Mouse (Mus musculus) brown adipose tissue, adult 24 weeks (tissue): ENCODE measurements around the gene Olfr837. TPM values are rescaled to one million over a fixed set of nuclear protein-coding genes. Genes with fewer than 3 reads are reported as not detected.
"Not testable (repeated sequence)": the region's sequence is repeated elsewhere in the genome, so short reads cannot be mapped to it uniquely, and the experiment has no call there.

Experiments used
- H3K27ac ChIP-seq: fragments of 200-500 bp; replicated peaks from 2 replicates; pipeline ENCODE4 v1.5.1; 2012; ENCODE audit warnings: low read depth, mild to moderate bottlenecking, low read length
- H3K4me1 ChIP-seq: fragments of 200-500 bp; 2 replicates; pipeline ENCODE4 v1.6.1; 2012; ENCODE audit warnings: low read length, mixed read lengths; ENCODE audit not compliant: control insufficient read depth, insufficient read depth, insufficient read length
- H3K4me3 ChIP-seq: fragments of 200-500 bp; 2 replicates; pipeline ENCODE4 v1.5.1; 2012; ENCODE audit warnings: low read depth, mild to moderate bottlenecking, low read length, moderate library complexity; ENCODE audit not compliant: insufficient read depth
- polyA plus RNA-seq: library from polyadenylated mRNA; stranded (reverse); fragments of >200 nt; gene quantifications from 2 replicates; pipeline ENCODE4 v1.2.4, GENCODE M21; 2012; ENCODE audit not compliant: missing spikeins, insufficient read depth, insufficient read length

Olfr837 gene
- not detected in 2 replicates for polyA plus RNA-seq

- H3K27ac ChIP-seq, result no peak within 1 kb of the TSS
- H3K4me3 ChIP-seq, result no peak within 1 kb of the TSS
- H3K4me1 ChIP-seq, result no peaks in the 10 kb centered on the region
Measured at GRCm38 (mm10) chr9:19136017-19136416, at the start of gene Olfr837. TSS of gene Olfr837 (plus strand) at chr9:19136317.

- not testable (repeated sequence) for H3K27ac ChIP-seq, H3K4me1 ChIP-seq, H3K4me3 ChIP-seq
Measured at GRCm38 (mm10) chr9:19092889-19093753, 43.0 kb upstream of the Olfr837 start.

GRCm38 (mm10) chr9:19097286-19097685 lies 38.8 kb upstream of the Olfr837 start:
- Histone ChIP-seq H3K27ac (no peak overlapping the region), H3K4me1 (no peaks in the 10 kb centered on the region), H3K4me3 (no peak overlapping the region)

GRCm38 (mm10) chr9:19120082-19120481 lies 16.0 kb upstream of the Olfr837 start, which contains the start of gene Olfr836:
TSS of gene Olfr836 (plus strand) at chr9:19120382.
- Histone ChIP-seq H3K27ac (no peak within 1 kb of the TSS), H3K4me3 (no peak within 1 kb of the TSS), H3K4me1 (no peaks in the 10 kb centered on the region)

GRCm38 (mm10) chr9:19177212-19177611 lies 41.1 kb downstream of the Olfr837 start, which contains the start of gene Olfr839-ps1:
TSS of gene Olfr839-ps1 (minus strand) at chr9:19177312.
- no peak within 1 kb of the TSS for H3K27ac ChIP-seq
- no peak within 1 kb of the TSS for H3K4me3 ChIP-seq
- H3K4me1 ChIP-seq, result no peaks in the 10 kb centered on the region

Other genes starting within 250 kb of the Olfr837 start
- not detected in 2 replicates for gene Olfr832, start 199.2 kb upstream of the Olfr837 start, polyA plus RNA-seq
- gene Olfr834, start 148.3 kb upstream of the Olfr837 start, polyA plus RNA-seq, result not detected in 2 replicates
- not detected in 2 replicates for gene Olfr835, start 103.6 kb upstream of the Olfr837 start, polyA plus RNA-seq
- not detected in 2 replicates for gene Olfr836, start 15.9 kb upstream of the Olfr837 start, polyA plus RNA-seq
- gene Olfr839-ps1, start 41.0 kb downstream of the Olfr837 start, polyA plus RNA-seq, result not detected in 2 replicates
- not detected in 2 replicates for gene Olfr843, start 115.7 kb downstream of the Olfr837 start, polyA plus RNA-seq
- not detected in 2 replicates for gene Olfr844, start 180.0 kb downstream of the Olfr837 start, polyA plus RNA-seq
- not detected in 2 replicates for gene Olfr845, start 200.1 kb downstream of the Olfr837 start, polyA plus RNA-seq
- gene Olfr846, start 227.7 kb downstream of the Olfr837 start, polyA plus RNA-seq, result not detected in 2 replicates
- gene Olfr847, start 242.4 kb downstream of the Olfr837 start, polyA plus RNA-seq, result not detected in 2 replicates